Mouse (Mus musculus) Muller cell, postnatal 12 days (primary cell): ENCODE results near the gene Rnf40.

Experiments used
- DNase-seq: peaks from one replicate; pipeline ENCODE4 v3.0.0-alpha.2; 2015; ENCODE audit errors: inconsistent ontology term

Gene Rnf40

GRCm38 (mm10) chr7:127649206-127649605 is 60.6 kb downstream of the Rnf40 start:
- DNase-seq = no peak

GRCm38 (mm10) chr7:127651624-127652023 is 63.1 kb downstream of the Rnf40 start:
- no peak for DNase-seq

DNA sequence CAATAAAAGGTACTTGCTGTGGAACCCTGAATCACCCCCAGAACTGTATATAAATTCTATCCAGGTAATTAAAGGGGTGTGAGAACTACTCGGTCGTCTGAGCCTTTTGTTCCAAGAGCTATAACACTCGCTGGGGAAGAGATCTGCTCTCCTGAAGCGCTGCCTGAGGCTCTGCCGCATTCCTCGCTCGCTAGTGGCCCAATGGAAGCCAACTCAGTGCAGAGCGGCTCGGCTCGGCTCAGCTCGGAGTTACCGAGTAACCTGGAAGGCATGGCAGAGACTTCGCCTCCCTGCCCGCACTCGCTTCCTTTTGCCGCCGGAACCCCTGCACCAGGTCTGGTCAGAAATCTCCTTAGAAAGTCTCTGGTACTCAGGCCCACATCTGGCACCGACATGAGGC is 63.5 kb downstream of the Rnf40 start:
- peak; percentile 13 for DNase-seq

- DNase-seq = no peak
Measured at GRCm38 (mm10) chr7:127654318-127654717, 65.8 kb downstream of the Rnf40 start.
